Mouse (Mus musculus): ENCODE measurements around the gene Aox2. TPM values are rescaled to one million over a fixed set of nuclear protein-coding genes. Genes with fewer than 3 reads are reported as not detected.
A peak's percentile ranks its signal among the peaks of the same experiment; 100 is the strongest.

The Aox2 gene
- polyA plus RNA-seq, 1 experiment from 2014 or later, result not detected

- peaks cover 25% of the 10 kb centered on the region for H3K4me1 ChIP-seq
- WGBS, result 84% methylated on average over 3 of the region's 3 CpGs
- peak overlapping the region; percentile 100 for H3K27ac ChIP-seq (replicated peaks)
These were observed 146.4 kb downstream of the Aox2 start for GRCm38 (mm10) chr1:58424551-58424950.

More at GRCm38 (mm10) chr1:58424551-58424950, 146.4 kb downstream of the Aox2 start:
- no peaks in the 10 kb centered on the region for H3K27me3 ChIP-seq (replicated peaks)
- H3K9ac ChIP-seq, result no peak overlapping the region
- peaks cover 20% of the 10 kb centered on the region for H3K36me3 ChIP-seq
- H3K4me2 ChIP-seq, result peak overlapping the region; percentile 89; the same call in 1 of the 2 replicates
- no peak overlapping the region; the same call in 1 of the 2 replicates for H3K4me3 ChIP-seq
- no peak for ATAC-seq (ENCODE audit: extremely low read depth, insufficient number of reproducible peaks, low FRiP score, low TSS enrichment)
- no peaks in the 10 kb centered on the region for H3K9me3 ChIP-seq

Other genes with a start within 250 kb of the Aox2 start
- gene Aox1, start 248.4 kb upstream of the Aox2 start, polyA plus RNA-seq (2015; fragmentation: Nextera tagmentation; extraction: Ambion mirVana), result 0.41 and 0.43 TPM in 2 replicates
- 0.04 and 0.15 TPM in 2 replicates for gene Aox3, start 165.2 kb upstream of the Aox2 start, polyA plus RNA-seq (2015; fragmentation: Nextera tagmentation; extraction: Ambion mirVana)
- gene Aox4, start 67.9 kb upstream of the Aox2 start, polyA plus RNA-seq (2015; fragmentation: Nextera tagmentation; extraction: Ambion mirVana), result 0.16 and 0.34 TPM in 2 replicates
- 205 and 209 TPM in 2 replicates for gene Bzw1, start 114.6 kb downstream of the Aox2 start, polyA plus RNA-seq (2015; fragmentation: Nextera tagmentation; extraction: Ambion mirVana)
- 117 and 129 TPM in 2 replicates for gene Clk1, start 145.7 kb downstream of the Aox2 start, polyA plus RNA-seq (2015; fragmentation: Nextera tagmentation; extraction: Ambion mirVana)
- gene Nif3l1, start 166.8 kb downstream of the Aox2 start, polyA plus RNA-seq (2015; fragmentation: Nextera tagmentation; extraction: Ambion mirVana), result 28.9 and 30.2 TPM in 2 replicates
- gene Ppil3, start 167.2 kb downstream of the Aox2 start, polyA plus RNA-seq (2015; fragmentation: Nextera tagmentation; extraction: Ambion mirVana), result 30.9 and 37.9 TPM in 2 replicates
- 19.6 and 21.1 TPM in 2 replicates for gene Orc2, start 226.8 kb downstream of the Aox2 start, polyA plus RNA-seq (2015; fragmentation: Nextera tagmentation; extraction: Ambion mirVana)

Data from heart, embryonic 13.5 days (tissue).